Mouse (Mus musculus) stomach, embryonic 14.5 days (tissue): ENCODE measurements at regions not wholly inside any gene's neighbourhood (a gene's known extent, or its start where the extent isn't known, plus 50 kb on each side); places are given as distances from the start of the nearest gene placed in this dataset.
"Not testable (repeated sequence)": the region's sequence is repeated elsewhere in the genome, so short reads cannot be mapped to it uniquely, and the experiment has no call there.

Experiments used
- ATAC-seq: fragments of 200-750 bp; cut with Nextera tagmentation; 2 replicates; pipeline ENCODE4 v1.8.0; 2017; ENCODE audit warnings: low read depth, moderate TSS enrichment; ENCODE audit not compliant: insufficient number of reproducible peaks, insufficient read depth, low FRiP score
- H3K27ac ChIP-seq: fragments of 300-500 bp; sonication (generic); 2 replicates; pipeline ENCODE4 v1.5.1; 2014; ENCODE audit warnings: mild to moderate bottlenecking, low read length, moderate library complexity, mixed read lengths
- H3K27me3 ChIP-seq: fragments of 300-500 bp; sonication (generic); 2 replicates; pipeline ENCODE4 v1.6.1; 2014; ENCODE audit warnings: low read length, control low read depth, mixed read lengths; ENCODE audit not compliant: control insufficient read depth, insufficient read depth
- H3K36me3 ChIP-seq: fragments of 300-500 bp; sonication (generic); 2 replicates; pipeline ENCODE4 v1.6.1; 2014; ENCODE audit warnings: mild to moderate bottlenecking, control low read depth, low read length, moderate library complexity, mixed read lengths; ENCODE audit not compliant: control insufficient read depth, insufficient read depth
- H3K4me1 ChIP-seq: fragments of 300-500 bp; sonication (generic); 2 replicates; pipeline ENCODE4 v1.6.1; 2014; ENCODE audit warnings: low read length, control low read depth, mixed read lengths; ENCODE audit not compliant: control insufficient read depth, insufficient read depth
- H3K4me2 ChIP-seq: fragments of 300-500 bp; sonication (generic); replicated peaks from 2 replicates; pipeline ENCODE4 v1.6.1; 2014; ENCODE audit warnings: low read depth, low read length, control low read depth
- H3K4me3 ChIP-seq: fragments of 300-500 bp; sonication (generic); 2 replicates; pipeline ENCODE4 v1.5.1; 2014; ENCODE audit warnings: low read depth, low read length, control low read depth
- H3K9ac ChIP-seq: fragments of 300-500 bp; sonication (generic); replicated peaks from 2 replicates; pipeline ENCODE4 v1.6.1; 2014; ENCODE audit warnings: low read depth, mild to moderate bottlenecking, control low read depth, low read length, moderate library complexity, mixed read lengths
- H3K9me3 ChIP-seq: fragments of 300-500 bp; sonication (generic); 2 replicates; pipeline ENCODE4 v1.6.1; 2016; ENCODE audit warnings: low read depth, low read length, control low read depth; ENCODE audit not compliant: control insufficient read depth
- WGBS: fragments of 180-500 bp; shearing (Covaris S2); extraction: QIAGEN DNeasy Blood & Tissue Kit; methylation state at CpG from one replicate; pipeline ENCODE4 v1.1.7; 2014; 5-methylcytosine and 5-hydroxymethylcytosine counted together

DNA sequence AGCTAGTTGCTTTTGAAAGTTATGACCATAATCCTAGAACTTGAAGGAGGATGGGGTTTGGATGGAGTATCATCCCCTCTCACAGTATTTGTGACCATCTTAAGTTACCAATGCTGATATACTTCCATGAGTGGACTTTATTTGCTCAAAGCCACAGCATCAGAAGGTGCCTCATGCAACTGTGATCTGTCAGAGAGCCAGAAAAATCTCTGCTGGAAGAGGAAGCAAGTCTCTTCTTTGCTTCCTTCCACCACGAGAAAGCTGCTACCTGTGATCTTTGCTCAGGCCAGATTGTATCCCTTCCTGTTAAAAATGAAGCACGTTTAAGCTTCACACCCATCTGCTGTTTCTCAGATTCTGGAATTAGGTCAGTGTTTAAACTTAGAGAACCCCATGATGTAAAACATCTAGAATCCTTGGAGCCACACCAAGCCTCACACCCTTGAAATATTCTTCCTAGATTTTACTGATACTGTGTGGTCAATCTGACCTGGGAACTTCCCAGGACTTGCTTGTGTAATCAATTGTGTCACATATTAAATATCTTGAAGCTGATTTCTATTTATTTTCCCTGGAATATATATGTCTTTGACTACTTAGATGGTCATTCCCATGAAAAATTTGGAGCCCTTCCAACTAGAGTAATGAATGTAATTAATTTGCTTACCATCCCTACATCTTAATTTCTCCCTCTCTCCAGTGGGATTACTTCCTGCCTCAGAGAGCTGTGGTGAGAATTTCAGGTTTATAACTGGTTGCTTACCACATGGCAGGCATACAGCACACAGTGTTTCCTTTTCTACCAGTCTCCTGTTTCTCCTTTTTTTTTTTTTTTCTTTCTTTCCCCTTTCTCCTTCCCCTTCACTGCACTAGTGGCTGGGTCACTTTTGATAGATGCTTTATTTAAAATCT is 56.5 kb upstream of the Tmem229a start:
- 30% methylated on average over 2 of the region's 2 CpGs for WGBS
- no peaks in the 10 kb centered on the region for H3K4me1 ChIP-seq
- H3K27ac ChIP-seq = peak overlapping the region; percentile 21; the same call in 1 of the 2 replicates
- no peaks in the 10 kb centered on the region for H3K36me3 ChIP-seq
- H3K4me2 ChIP-seq = no peak overlapping the region
- no peaks in the 10 kb centered on the region for H3K9me3 ChIP-seq
- H3K4me3 ChIP-seq = no peak overlapping the region
- no peak overlapping the region for H3K9ac ChIP-seq
- H3K27me3 ChIP-seq = no peaks in the 10 kb centered on the region
- no peak for ATAC-seq

DNA sequence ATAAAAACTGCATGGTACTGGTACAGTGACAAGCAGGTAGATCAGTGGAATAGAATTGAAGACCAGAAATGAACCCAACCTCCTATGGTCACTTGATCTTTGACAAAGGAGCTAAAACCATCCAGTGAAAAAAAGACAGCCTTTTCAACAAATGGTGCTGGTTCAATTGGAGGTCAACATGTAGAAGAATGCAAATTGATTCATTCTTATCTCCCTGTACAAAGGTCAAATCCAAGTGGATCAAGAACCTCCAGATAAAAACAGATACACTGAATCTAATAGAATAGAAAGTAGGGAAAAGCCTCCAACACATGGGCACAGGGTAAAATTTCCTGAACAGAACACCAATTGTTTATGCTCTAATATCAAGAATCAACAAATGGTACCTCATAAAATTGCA is 52.8 kb upstream of the Tmem229a start:
- H3K9me3 ChIP-seq, ATAC-seq, H3K4me3 ChIP-seq, H3K27ac ChIP-seq, H3K4me2 ChIP-seq, H3K4me1 ChIP-seq, H3K27me3 ChIP-seq, H3K9ac ChIP-seq, H3K36me3 ChIP-seq: not testable (repeated sequence)
